Mouse (Mus musculus): ENCODE measurements around the gene Rps27l.
A peak's percentile ranks its signal among the peaks of the same experiment; 100 is the strongest.
"Not testable (repeated sequence)": the region's sequence is repeated elsewhere in the genome, so short reads cannot be mapped to it uniquely, and the experiment has no call there.

Rps27l gene

GRCm38 (mm10) chr9:66945647-66946641 lies at the start of gene Rps27l:
Gene Rps27l, plus strand, starts transcription at chr9:66946086.
- peak; percentile 95 to 96 for DNase-seq

DNA sequence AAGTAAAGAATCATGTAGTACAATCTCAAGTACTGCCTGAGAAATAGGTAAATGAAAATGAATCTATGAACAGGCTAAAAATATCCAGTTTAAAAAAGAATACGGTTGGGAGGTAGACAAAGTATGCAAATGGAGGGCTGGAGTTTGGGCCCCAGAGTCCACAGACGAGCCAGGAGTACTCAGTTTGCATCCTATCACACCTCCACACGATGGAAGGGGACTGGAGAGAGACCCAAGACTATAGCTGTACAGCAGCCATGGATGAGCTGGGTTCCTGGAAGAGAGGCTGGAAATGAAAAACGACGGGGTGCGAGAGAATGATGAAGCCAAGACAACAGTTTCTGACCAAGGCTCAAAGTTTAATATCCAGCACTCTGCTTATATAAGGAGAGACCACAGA lies 48.9 kb upstream of the Rps27l start:
- no peak for DNase-seq

DNA sequence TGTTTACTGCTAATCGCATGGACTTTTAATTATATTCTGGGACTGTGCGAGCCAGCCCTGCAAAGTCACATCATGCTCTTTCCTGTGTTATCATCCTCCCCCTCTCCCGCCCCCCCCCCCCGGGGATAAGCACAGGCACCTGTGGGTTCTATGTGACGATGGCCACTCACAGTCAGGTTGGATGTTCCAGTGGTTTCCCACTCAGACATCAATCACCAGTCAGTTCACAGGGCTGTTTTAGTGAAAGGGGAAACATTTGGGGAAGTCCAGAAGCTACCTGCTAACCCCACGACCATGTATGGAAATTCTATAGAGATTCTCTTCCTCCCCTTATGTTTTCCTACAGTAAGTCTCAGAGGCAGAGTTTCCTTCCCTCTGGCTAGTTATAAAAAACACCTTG lies 48.0 kb upstream of the Rps27l start:
- DNase-seq, result no peak

DNA sequence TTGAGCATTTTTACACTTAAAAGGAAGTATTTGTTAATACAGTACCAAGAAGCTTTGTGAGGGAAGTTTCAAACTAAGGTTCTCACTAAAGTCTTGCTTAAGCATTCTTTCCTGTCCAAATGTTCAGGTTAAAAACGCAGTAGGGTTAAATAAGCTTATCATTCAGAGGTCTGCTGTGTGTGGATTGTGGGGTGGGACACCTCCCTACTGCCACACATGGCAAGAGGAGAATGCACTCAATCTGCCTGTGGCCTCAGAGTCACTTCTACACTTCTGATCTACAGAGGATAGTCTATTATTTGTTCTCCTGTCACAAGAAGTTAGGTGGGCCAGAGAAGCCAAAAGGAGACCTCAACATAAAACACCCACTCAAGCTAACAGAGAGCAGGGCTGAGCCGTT lies 46.8 kb upstream of the Rps27l start:
- DNase-seq, result no peak

GRCm38 (mm10) chr9:66899526-66899925 lies 46.4 kb upstream of the Rps27l start:
- DNase-seq, result no peak

- no peak for DNase-seq
Observed at GRCm38 (mm10) chr9:66905990-66906389, 39.9 kb upstream of the Rps27l start.

GRCm38 (mm10) chr9:66907126-66907525 lies 38.8 kb upstream of the Rps27l start:
- DNase-seq, result no peak

- DNase-seq, result no peak
Observed at GRCm38 (mm10) chr9:66907746-66908397, 38.0 kb upstream of the Rps27l start.

DNA sequence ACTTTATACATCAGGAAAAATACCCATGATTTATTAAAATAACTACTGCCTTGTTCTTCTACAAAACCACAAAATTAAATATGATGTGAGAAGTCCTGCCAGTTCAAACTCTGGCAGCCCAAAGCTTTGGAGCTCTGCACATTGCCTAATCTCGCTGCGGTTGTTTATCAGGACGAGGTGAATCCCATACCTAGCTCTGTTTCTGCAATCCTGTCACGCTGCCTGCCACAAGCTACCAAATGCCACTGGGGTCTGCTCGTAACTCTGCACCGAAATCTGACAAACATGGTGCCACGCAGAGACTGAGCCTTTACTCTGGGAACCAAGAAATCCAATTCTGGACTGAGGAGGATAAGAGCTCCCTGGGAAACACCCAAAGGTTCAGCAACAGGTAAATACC lies 36.0 kb upstream of the Rps27l start:
- no peak for DNase-seq

- no peak for DNase-seq
Observed at GRCm38 (mm10) chr9:66910677-66911076, 35.2 kb upstream of the Rps27l start.

- no peak for DNase-seq
Observed at GRCm38 (mm10) chr9:66912304-66912703, 33.6 kb upstream of the Rps27l start.

- not testable (repeated sequence) for DNase-seq
Observed at GRCm38 (mm10) chr9:66913254-66913934, 32.5 kb upstream of the Rps27l start.

DNA sequence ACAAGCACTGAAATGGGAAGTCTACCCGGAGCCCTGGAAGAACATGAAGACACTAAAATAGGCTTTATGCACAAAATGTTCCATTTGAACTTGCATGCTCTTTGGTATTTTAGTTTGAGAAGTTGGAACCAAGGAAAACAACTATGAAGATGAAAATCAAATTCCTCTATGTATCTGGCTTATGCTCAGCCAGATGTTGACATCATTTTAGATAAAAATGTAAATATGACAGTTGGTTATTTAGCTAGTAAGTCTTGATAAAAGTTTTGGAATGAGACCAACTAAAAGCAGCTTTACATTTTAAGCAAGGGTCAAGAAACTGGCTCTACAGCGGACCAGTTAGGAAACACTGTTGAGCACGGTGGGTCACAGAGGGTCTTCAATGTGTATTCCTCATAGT lies 31.3 kb upstream of the Rps27l start:
- no peak for DNase-seq

GRCm38 (mm10) chr9:66915401-66915800 lies 30.5 kb upstream of the Rps27l start:
- DNase-seq, result peak in 1 of 2 experiments; percentile 47

GRCm38 (mm10) chr9:66915869-66916785 lies 29.8 kb upstream of the Rps27l start:
- no peak for DNase-seq

GRCm38 (mm10) chr9:66917216-66917891 lies 28.5 kb upstream of the Rps27l start:
- DNase-seq, result no peak

DNA sequence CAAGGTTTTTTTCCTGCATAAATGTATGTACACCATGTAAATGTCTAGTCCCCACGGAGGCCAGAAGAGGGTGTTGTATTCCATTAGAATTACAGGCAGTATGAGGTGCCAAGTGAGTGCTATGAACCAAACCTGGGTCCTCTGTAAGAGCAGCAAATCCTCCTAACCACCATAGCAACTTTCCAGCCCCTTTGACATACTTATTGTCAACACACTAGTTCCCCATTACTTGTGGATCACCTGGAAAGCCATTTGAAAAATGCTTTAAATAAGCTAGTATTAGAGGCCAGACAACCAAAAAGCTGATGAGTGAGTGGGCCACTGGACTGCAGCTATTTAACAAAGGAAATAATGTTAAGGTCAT lies 28.0 kb upstream of the Rps27l start:
- DNase-seq, result no peak

- DNase-seq, result no peak
Observed at GRCm38 (mm10) chr9:66918672-66919330, 27.1 kb upstream of the Rps27l start.

GRCm38 (mm10) chr9:66919382-66919971 lies 26.4 kb upstream of the Rps27l start, which contains the start of gene Rab8b:
Gene Rab8b, minus strand, starts transcription at chr9:66919687.
- DNase-seq, result peak; percentile 96 to 98

- peak in 1 of 2 experiments; percentile 17 for DNase-seq
Observed at GRCm38 (mm10) chr9:66919981-66920380, 25.9 kb upstream of the Rps27l start.

Data from lung, adult 18-20 months (tissue).